Mouse (Mus musculus): Measurements from ENCODE around the gene Olfr1116.
"Not testable (repeated sequence)": the region's sequence is repeated elsewhere in the genome, so short reads cannot be mapped to it uniquely, and the experiment has no call there.

The Olfr1116 gene

DNA sequence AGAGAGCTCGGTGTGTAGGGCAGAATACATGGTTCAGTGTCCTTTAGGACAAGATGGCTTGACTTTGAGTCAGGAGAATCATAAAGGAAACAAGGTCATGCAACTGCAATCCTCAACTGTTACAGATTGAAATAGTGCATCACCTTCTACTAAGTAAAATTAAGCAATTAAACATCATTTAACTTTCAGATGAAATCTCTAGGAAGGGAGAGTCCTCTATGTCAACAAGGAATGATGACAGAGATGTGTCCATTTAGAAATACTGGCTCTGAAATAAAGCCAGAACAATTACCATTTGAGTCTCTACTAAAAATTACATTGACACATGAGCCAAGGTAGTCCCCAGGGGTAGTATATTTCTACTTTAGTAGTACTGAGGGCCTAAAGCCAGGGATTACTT lies at the start of gene Olfr1116:
Gene Olfr1116, plus strand, starts transcription at position 301 of the 400 bp plus-strand sequence.
- DNase-seq: no peak

GRCm38 (mm10) chr2:87247713-87248112 lies 19.6 kb upstream of the Olfr1116 start, which contains the start of gene Olfr1115:
Gene Olfr1115 (plus strand): TSS chr2:87248013.
- DNase-seq: no peak

DNA sequence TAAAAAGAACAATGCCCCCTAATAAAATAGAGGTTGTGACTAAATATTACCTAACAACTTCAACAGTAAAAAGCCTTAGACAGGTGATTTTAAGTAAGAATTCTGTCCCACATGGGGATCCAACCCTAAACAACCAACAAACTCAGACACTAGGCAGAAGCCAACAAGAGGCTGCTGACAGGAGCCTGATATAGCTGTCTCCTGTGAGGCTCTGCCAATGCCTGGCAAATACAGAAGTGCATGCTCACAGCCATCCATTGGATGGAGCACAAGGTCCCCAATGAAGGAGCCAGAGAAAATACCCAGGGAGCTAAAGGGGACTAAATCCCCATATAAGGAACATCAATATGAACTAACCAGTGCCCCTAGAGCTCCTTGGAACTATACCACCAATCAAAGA lies 26.6 kb downstream of the Olfr1116 start:
- DNase-seq: not testable (repeated sequence)

DNA sequence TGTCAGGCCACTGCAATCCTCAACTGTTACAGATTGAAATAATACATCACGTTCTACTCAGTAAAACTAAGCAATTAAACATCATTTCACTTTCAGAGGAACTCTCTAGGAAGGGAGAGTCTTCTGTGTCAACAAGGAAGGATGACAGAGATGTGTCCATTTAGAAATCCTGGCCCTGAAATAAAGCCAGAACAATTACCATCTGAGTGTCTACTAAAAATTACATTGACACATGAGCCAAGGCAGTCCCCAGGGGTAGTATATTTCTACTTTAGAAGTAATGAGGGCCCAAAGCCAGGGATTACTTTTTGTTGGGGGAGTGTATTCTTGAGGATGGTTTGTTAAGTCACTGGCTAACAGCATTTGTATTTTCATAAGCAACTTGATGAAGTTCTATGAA lies 39.9 kb downstream of the Olfr1116 start, which contains the start of gene Olfr1118:
Gene Olfr1118, plus strand, starts transcription at position 301 of the 400 bp plus-strand sequence.
- no peak for DNase-seq

Measured in kidney, adult 18-20 months (tissue).